Mouse (Mus musculus) lung, postnatal 0 days (tissue): ENCODE measurements at regions not wholly inside any gene's neighbourhood (a gene's known extent, or its start where the extent isn't known, plus 50 kb on each side); places are given as distances from the start of the nearest gene placed in this dataset.

ENCODE experiments used
- ATAC-seq: fragments of 200-750 bp; cut with Nextera tagmentation; 2 replicates; pipeline ENCODE4 v1.8.0; 2017; ENCODE audit warnings: moderate library complexity
- DNase-seq: peaks from one replicate; pipeline ENCODE4 v3.0.0-alpha.2; 2016; ENCODE audit warnings: low spot score
- H3K27ac ChIP-seq: fragments of 300-500 bp; sonication (generic); 2 replicates; pipeline ENCODE4 v1.5.1; 2014; ENCODE audit warnings: antibody characterized with exemption, mild to moderate bottlenecking, low read length, mixed read lengths
- H3K27me3 ChIP-seq: fragments of 300-500 bp; sonication (generic); replicated peaks from 2 replicates; pipeline ENCODE4 v1.6.1; 2014; ENCODE audit warnings: low read length, mixed read lengths; ENCODE audit not compliant: insufficient read depth
- H3K36me3 ChIP-seq: fragments of 300-500 bp; sonication (generic); 2 replicates; pipeline ENCODE4 v1.6.1; 2014; ENCODE audit warnings: low read length, mixed read lengths; ENCODE audit not compliant: insufficient read depth
- H3K4me1 ChIP-seq: fragments of 300-500 bp; sonication (generic); 2 replicates; pipeline ENCODE4 v1.6.1; 2014; ENCODE audit warnings: antibody characterized with exemption, low read depth, low read length, mixed read lengths; ENCODE audit not compliant: insufficient read depth
- H3K4me2 ChIP-seq: fragments of 300-500 bp; sonication (generic); replicated peaks from 2 replicates; pipeline ENCODE4 v1.6.1; 2014; ENCODE audit warnings: low read depth, mild to moderate bottlenecking, low read length, moderate library complexity, mixed read lengths
- H3K4me3 ChIP-seq: fragments of 300-500 bp; sonication (generic); 2 replicates; pipeline ENCODE4 v1.5.1; 2014; ENCODE audit warnings: low read depth, low read length
- H3K9ac ChIP-seq: fragments of 300-500 bp; sonication (generic); replicated peaks from 2 replicates; pipeline ENCODE4 v1.6.1; 2014; ENCODE audit warnings: low read depth, mild to moderate bottlenecking
- H3K9me3 ChIP-seq: fragments of 300-500 bp; sonication (generic); 2 replicates; pipeline ENCODE4 v1.6.1; 2016; ENCODE audit warnings: low read length, mixed read lengths
- CTCF ChIP-seq: IDR thresholded peaks from 2 replicates; pipeline ENCODE4 v1.5.1; 2016; ENCODE audit warnings: antibody characterized with exemption, mild to moderate bottlenecking
- EP300 ChIP-seq: IDR thresholded peaks from 2 replicates; pipeline ENCODE4 v1.6.1; 2016; ENCODE audit warnings: antibody characterized with exemption, mild to moderate bottlenecking, control low read depth
- WGBS: fragments of 180-500 bp; shearing (Covaris S2); extraction: QIAGEN DNeasy Blood & Tissue Kit; methylation state at CpG from one replicate; pipeline ENCODE4 v1.1.7; 2014; 5-methylcytosine and 5-hydroxymethylcytosine counted together

DNA sequence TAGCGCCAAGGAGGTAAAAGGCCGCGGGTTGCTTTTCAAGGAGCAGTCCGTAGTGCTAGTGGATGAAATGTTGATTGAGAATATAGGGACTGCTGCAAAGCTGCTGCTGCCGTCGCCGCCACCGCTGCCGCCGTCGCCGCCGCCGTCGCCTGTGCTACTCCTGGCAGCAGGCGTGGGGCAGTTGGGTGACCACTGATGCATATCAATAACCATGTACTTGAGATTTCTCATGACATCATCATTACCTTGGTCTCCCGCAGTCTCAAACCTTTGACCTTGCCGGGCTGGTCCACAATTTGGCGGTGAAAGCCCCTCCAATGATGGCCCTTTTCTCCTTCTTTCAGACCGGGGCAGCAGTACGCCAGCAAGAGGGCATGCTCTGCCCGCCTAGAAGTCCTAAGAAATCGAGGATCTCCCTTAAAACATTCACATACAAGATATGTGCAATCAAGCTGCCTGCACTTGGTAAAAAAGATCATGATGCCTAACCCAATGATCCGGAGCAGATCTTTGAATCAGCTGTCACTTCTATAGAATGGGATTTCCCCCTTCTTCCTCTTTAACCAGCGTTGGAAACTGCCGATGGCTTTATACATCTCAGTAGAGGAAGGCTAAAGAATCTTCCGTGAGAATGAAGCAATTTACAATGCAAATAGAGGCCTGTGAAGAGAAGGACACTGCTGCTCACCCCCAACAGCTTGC is 234.1 kb downstream of the Mef2c start:
- no peak for DNase-seq
- no peak for ATAC-seq
- peaks cover 4% of the 10 kb centered on the region; the same call in 1 of the 2 replicates for H3K4me1 ChIP-seq
- no peak for TF ChIP-seq EP300
- no peak for TF ChIP-seq CTCF
- no peak overlapping the region; the same call in 1 of the 2 replicates for H3K4me3 ChIP-seq
- under 1% methylated on average over 27 of the region's 27 CpGs for WGBS
- no peak overlapping the region for H3K27ac ChIP-seq
- H3K9ac ChIP-seq = no peak overlapping the region
- H3K27me3 ChIP-seq = peaks cover 49% of the 10 kb centered on the region
- no peaks in the 10 kb centered on the region for H3K36me3 ChIP-seq
- peak overlapping the region; percentile 39; the same call in 1 of the 2 replicates for H3K4me2 ChIP-seq
- no peaks in the 10 kb centered on the region for H3K9me3 ChIP-seq

GRCm38 (mm10) chr13:83738528-83738981 is 234.7 kb downstream of the Mef2c start:
- peaks cover 4% of the 10 kb centered on the region; the same call in 1 of the 2 replicates for H3K4me1 ChIP-seq
- peak overlapping the region; percentile 24 for H3K4me3 ChIP-seq
- peak overlapping the region; percentile 39 for H3K4me2 ChIP-seq
- WGBS = 4% methylated on average over 12 of the region's 12 CpGs
- no peak for ATAC-seq
- DNase-seq = no peak
- H3K9me3 ChIP-seq = no peaks in the 10 kb centered on the region
- no peak overlapping the region for H3K9ac ChIP-seq
- H3K27me3 ChIP-seq = peaks cover 47% of the 10 kb centered on the region
- TF ChIP-seq CTCF = no peak
- TF ChIP-seq EP300 = no peak
- no peaks in the 10 kb centered on the region for H3K36me3 ChIP-seq
- H3K27ac ChIP-seq = no peak overlapping the region

GRCm38 (mm10) chr13:83739131-83739530 is 235.3 kb downstream of the Mef2c start:
- no peak for ATAC-seq
- Histone ChIP-seq H3K4me1 (peaks cover 4% of the 10 kb centered on the region; the same call in 1 of the 2 replicates), H3K4me2 (peak overlapping the region; percentile 39; the same call in 1 of the 2 replicates), H3K4me3 (peak overlapping the region; percentile 24), H3K27me3 (peaks cover 41% of the 10 kb centered on the region), H3K27ac (no peak overlapping the region), H3K36me3 (no peaks in the 10 kb centered on the region), H3K9me3 (no peaks in the 10 kb centered on the region), H3K9ac (no peak overlapping the region)
- 11% methylated on average over 3 of the region's 3 CpGs for WGBS
- no peak for TF ChIP-seq CTCF
- TF ChIP-seq EP300 = no peak
- DNase-seq = no peak

- Histone ChIP-seq H3K27me3 (peaks cover 43% of the 10 kb centered on the region), H3K9ac (no peak overlapping the region), H3K4me1 (peaks cover 4% of the 10 kb centered on the region; the same call in 1 of the 2 replicates), H3K36me3 (no peaks in the 10 kb centered on the region), H3K27ac (no peak overlapping the region), H3K4me2 (no peak overlapping the region), H3K9me3 (no peaks in the 10 kb centered on the region), H3K4me3 (peak overlapping the region; percentile 8; the same call in 1 of the 2 replicates)
- no peak for TF ChIP-seq CTCF
- TF ChIP-seq EP300 = no peak
- 3% methylated on average over 15 of the region's 15 CpGs for WGBS
- ATAC-seq (no peak), DNase-seq (no peak)
Measured at GRCm38 (mm10) chr13:83739541-83740061, 235.8 kb downstream of the Mef2c start.

GRCm38 (mm10) chr13:83740101-83740500 is 236.3 kb downstream of the Mef2c start:
- H3K27ac ChIP-seq = no peak overlapping the region
- H3K9me3 ChIP-seq = no peaks in the 10 kb centered on the region
- peaks cover 45% of the 10 kb centered on the region for H3K27me3 ChIP-seq
- no peak for TF ChIP-seq CTCF
- no peak for TF ChIP-seq EP300
- WGBS = 37% methylated on average over 2 of the region's 2 CpGs
- DNase-seq (no peak), ATAC-seq (no peak)
- H3K9ac ChIP-seq = no peak overlapping the region
- H3K4me1 ChIP-seq = peaks cover 4% of the 10 kb centered on the region; the same call in 1 of the 2 replicates
- H3K4me2 ChIP-seq = no peak overlapping the region
- H3K4me3 ChIP-seq = no peak overlapping the region
- H3K36me3 ChIP-seq = no peaks in the 10 kb centered on the region

GRCm38 (mm10) chr13:83740771-83741170 is 236.9 kb downstream of the Mef2c start:
- DNase-seq (no peak), ATAC-seq (no peak)
- Histone ChIP-seq H3K36me3 (no peaks in the 10 kb centered on the region), H3K27me3 (peaks cover 45% of the 10 kb centered on the region), H3K9me3 (no peaks in the 10 kb centered on the region), H3K27ac (no peak overlapping the region), H3K4me3 (no peak overlapping the region), H3K9ac (no peak overlapping the region), H3K4me1 (peaks cover 4% of the 10 kb centered on the region; the same call in 1 of the 2 replicates), H3K4me2 (no peak overlapping the region)
- WGBS = 18% methylated on average over 4 of the region's 4 CpGs
- TF ChIP-seq CTCF (no peak), EP300 (no peak)
